Mouse (Mus musculus) kidney, embryonic 14.5 days (tissue): Measurements from ENCODE around the gene Gdi2. TPM values are rescaled to one million over a fixed set of nuclear protein-coding genes. Genes with fewer than 3 reads are reported as not detected.
"Not testable (repeated sequence)": the region's sequence is repeated elsewhere in the genome, so short reads cannot be mapped to it uniquely, and the experiment has no call there.

Experiments
- ATAC-seq: fragments of 200-750 bp; cut with Nextera tagmentation; 2 replicates; pipeline ENCODE4 v1.8.0; 2017; ENCODE audit warnings: moderate number of reproducible peaks, mild to moderate bottlenecking, moderate TSS enrichment, moderate library complexity; ENCODE audit not compliant: low FRiP score, low TSS enrichment
- H3K27ac ChIP-seq: fragments of 300-500 bp; sonication (generic); 2 replicates; pipeline ENCODE4 v1.5.1; 2014; ENCODE audit warnings: low read depth, mild to moderate bottlenecking, low read length, moderate library complexity, mixed read lengths
- H3K27me3 ChIP-seq: fragments of 300-500 bp; sonication (generic); 2 replicates; pipeline ENCODE4 v1.6.1; 2014; ENCODE audit warnings: mild to moderate bottlenecking, low read length; ENCODE audit not compliant: control insufficient read depth, insufficient read depth
- H3K36me3 ChIP-seq: fragments of 300-500 bp; sonication (generic); 2 replicates; pipeline ENCODE4 v1.6.1; 2014; ENCODE audit warnings: low read length, mixed read lengths; ENCODE audit not compliant: control insufficient read depth, insufficient read depth
- H3K4me1 ChIP-seq: fragments of 300-500 bp; sonication (generic); 2 replicates; pipeline ENCODE4 v1.6.1; 2014; ENCODE audit warnings: low read length, mixed read lengths; ENCODE audit not compliant: control insufficient read depth, insufficient read depth
- H3K4me2 ChIP-seq: fragments of 300-500 bp; sonication (generic); replicated peaks from 2 replicates; pipeline ENCODE4 v1.6.1; 2014; ENCODE audit warnings: low read depth, mild to moderate bottlenecking, low read length
- H3K4me3 ChIP-seq: fragments of 300-500 bp; sonication (generic); 2 replicates; pipeline ENCODE4 v1.5.1; 2014; ENCODE audit warnings: mild to moderate bottlenecking, low read length
- H3K9ac ChIP-seq: fragments of 300-500 bp; sonication (generic); 2 replicates; pipeline ENCODE4 v1.6.1; 2014; ENCODE audit warnings: low read depth, mild to moderate bottlenecking, low read length, moderate library complexity
- H3K9me3 ChIP-seq: fragments of 300-500 bp; sonication (generic); 2 replicates; pipeline ENCODE4 v1.6.1; 2016; ENCODE audit warnings: low read length; ENCODE audit not compliant: control insufficient read depth
- WGBS: fragments of 180-500 bp; shearing (Covaris S2); extraction: QIAGEN DNeasy Blood & Tissue Kit; methylation state at CpG from one replicate; pipeline ENCODE4 v1.1.7; 2014; 5-methylcytosine and 5-hydroxymethylcytosine counted together
- polyA plus RNA-seq: library from polyadenylated mRNA; unstranded; fragments of >200 nt; fragmentation: Nextera tagmentation; extraction: Ambion mirVana; gene quantifications from 2 replicates; pipeline ENCODE4 v1.2.1, GENCODE M21; 2014

Gdi2 gene
- polyA plus RNA-seq, 1 experiment from 2014 or later, result 465 TPM

- WGBS, result 90% methylated on average over 8 of the region's 8 CpGs
Measured at GRCm38 (mm10) chr13:3526328-3526727, 11.5 kb upstream of the Gdi2 start.

GRCm38 (mm10) chr13:3530451-3530850 lies 7.4 kb upstream of the Gdi2 start:
- Histone ChIP-seq H3K27ac (no peak overlapping the region), H3K27me3 (no peaks in the 10 kb centered on the region), H3K9me3 (no peaks in the 10 kb centered on the region), H3K4me2 (no peak overlapping the region), H3K4me1 (no peaks in the 10 kb centered on the region), H3K9ac (no peak overlapping the region), H3K36me3 (no peaks in the 10 kb centered on the region), H3K4me3 (no peak overlapping the region)
- WGBS, result 59% methylated on average over 3 of the region's 3 CpGs
- ATAC-seq, result no peak

More at GRCm38 (mm10) chr13:3526328-3526727, 11.5 kb upstream of the Gdi2 start:
- Histone ChIP-seq H3K4me1 (no peaks in the 10 kb centered on the region), H3K36me3 (no peaks in the 10 kb centered on the region), H3K27ac (no peak overlapping the region), H3K27me3 (no peaks in the 10 kb centered on the region), H3K9ac (no peak overlapping the region), H3K4me3 (no peak overlapping the region), H3K4me2 (no peak overlapping the region), H3K9me3 (no peaks in the 10 kb centered on the region)
- no peak for ATAC-seq

- 74% methylated on average over 2 of the region's 2 CpGs for WGBS
Measured at GRCm38 (mm10) chr13:3531176-3531575, 6.7 kb upstream of the Gdi2 start.

GRCm38 (mm10) chr13:3531692-3532320 lies 6.1 kb upstream of the Gdi2 start:
- H3K9ac ChIP-seq, result no peak overlapping the region
- no peak overlapping the region for H3K27ac ChIP-seq
- no peaks in the 10 kb centered on the region for H3K27me3 ChIP-seq
- H3K4me2 ChIP-seq, result no peak overlapping the region
- 50% methylated on average over 10 of the region's 10 CpGs for WGBS
- no peak overlapping the region for H3K4me3 ChIP-seq
- no peaks in the 10 kb centered on the region for H3K36me3 ChIP-seq
- H3K9me3 ChIP-seq, result 0 out of 2 replicates have a peak, but pooled peaks cover 2% of the 10 kb centered on the region
- no peaks in the 10 kb centered on the region for H3K4me1 ChIP-seq
- ATAC-seq, result peak; percentile 65

More at GRCm38 (mm10) chr13:3531176-3531575, 6.7 kb upstream of the Gdi2 start:
- not testable (repeated sequence) for H3K4me2 ChIP-seq, H3K9ac ChIP-seq, H3K9me3 ChIP-seq, H3K36me3 ChIP-seq, H3K4me1 ChIP-seq, H3K4me3 ChIP-seq, H3K27me3 ChIP-seq, H3K27ac ChIP-seq, ATAC-seq

GRCm38 (mm10) chr13:3532451-3532850 lies 5.4 kb upstream of the Gdi2 start:
- no peak overlapping the region for H3K4me3 ChIP-seq
- H3K27me3 ChIP-seq, result no peaks in the 10 kb centered on the region
- no peak for ATAC-seq
- H3K9ac ChIP-seq, result no peak overlapping the region
- H3K4me2 ChIP-seq, result no peak overlapping the region
- H3K9me3 ChIP-seq, result 0 out of 2 replicates have a peak, but pooled peaks cover 2% of the 10 kb centered on the region
- H3K27ac ChIP-seq, result no peak overlapping the region
- H3K36me3 ChIP-seq, result no peaks in the 10 kb centered on the region
- 65% methylated on average over 4 of the region's 4 CpGs for WGBS
- no peaks in the 10 kb centered on the region for H3K4me1 ChIP-seq

GRCm38 (mm10) chr13:3534146-3534545 lies 3.7 kb upstream of the Gdi2 start:
- no peaks in the 10 kb centered on the region for H3K36me3 ChIP-seq
- 0 out of 2 replicates have a peak, but pooled peaks cover 2% of the 10 kb centered on the region for H3K9me3 ChIP-seq
- H3K4me1 ChIP-seq, result no peaks in the 10 kb centered on the region
- no peak for ATAC-seq
- H3K4me2 ChIP-seq, result no peak overlapping the region
- no peak overlapping the region for H3K4me3 ChIP-seq
- H3K9ac ChIP-seq, result no peak overlapping the region
- H3K27me3 ChIP-seq, result no peaks in the 10 kb centered on the region
- H3K27ac ChIP-seq, result no peak overlapping the region
- 94% methylated on average over 4 of the region's 4 CpGs for WGBS

GRCm38 (mm10) chr13:3538223-3538968 lies 533 bp downstream of the Gdi2 start:
- peak; percentile 76 for ATAC-seq
- H3K27ac ChIP-seq, result peak overlapping the region; percentile 99
- peaks cover 15% of the 10 kb centered on the region; the same call in 1 of the 2 replicates for H3K4me1 ChIP-seq
- WGBS, result 1% methylated on average over 56 of the region's 59 CpGs
- peak overlapping the region; percentile 63 for H3K4me2 ChIP-seq
- H3K4me3 ChIP-seq, result peak overlapping the region; percentile 89
- peak overlapping the region; percentile 97 for H3K9ac ChIP-seq
- H3K36me3 ChIP-seq, result no peaks in the 10 kb centered on the region
- no peaks in the 10 kb centered on the region for H3K27me3 ChIP-seq
- 0 out of 2 replicates have a peak, but pooled peaks cover 2% of the 10 kb centered on the region for H3K9me3 ChIP-seq

- Histone ChIP-seq H3K9me3 (0 out of 2 replicates have a peak, but pooled peaks cover 2% of the 10 kb centered on the region), H3K27ac (peak overlapping the region; percentile 99), H3K27me3 (no peaks in the 10 kb centered on the region), H3K4me3 (peak overlapping the region; percentile 89), H3K4me1 (peaks cover 15% of the 10 kb centered on the region; the same call in 1 of the 2 replicates), H3K4me2 (peak overlapping the region; percentile 63), H3K9ac (peak overlapping the region; percentile 97), H3K36me3 (no peaks in the 10 kb centered on the region)
- WGBS, result 4% methylated on average over 15 of the region's 15 CpGs
- no peak for ATAC-seq
Measured at GRCm38 (mm10) chr13:3538969-3539562, 1.2 kb downstream of the Gdi2 start.
